Mouse (Mus musculus) naive thymus-derived CD4-positive, alpha-beta T cell, adult 2 months (primary cell): ENCODE results near the gene Heatr1.
A peak's percentile ranks its signal among the peaks of the same experiment; 100 is the strongest.
"Not testable (repeated sequence)": the region's sequence is repeated elsewhere in the genome, so short reads cannot be mapped to it uniquely, and the experiment has no call there.

Experiments
- DNase-seq: peaks from one replicate; pipeline ENCODE4 v3.0.0-alpha.2; 2011; ENCODE audit warnings: low read depth

The Heatr1 gene

DNA sequence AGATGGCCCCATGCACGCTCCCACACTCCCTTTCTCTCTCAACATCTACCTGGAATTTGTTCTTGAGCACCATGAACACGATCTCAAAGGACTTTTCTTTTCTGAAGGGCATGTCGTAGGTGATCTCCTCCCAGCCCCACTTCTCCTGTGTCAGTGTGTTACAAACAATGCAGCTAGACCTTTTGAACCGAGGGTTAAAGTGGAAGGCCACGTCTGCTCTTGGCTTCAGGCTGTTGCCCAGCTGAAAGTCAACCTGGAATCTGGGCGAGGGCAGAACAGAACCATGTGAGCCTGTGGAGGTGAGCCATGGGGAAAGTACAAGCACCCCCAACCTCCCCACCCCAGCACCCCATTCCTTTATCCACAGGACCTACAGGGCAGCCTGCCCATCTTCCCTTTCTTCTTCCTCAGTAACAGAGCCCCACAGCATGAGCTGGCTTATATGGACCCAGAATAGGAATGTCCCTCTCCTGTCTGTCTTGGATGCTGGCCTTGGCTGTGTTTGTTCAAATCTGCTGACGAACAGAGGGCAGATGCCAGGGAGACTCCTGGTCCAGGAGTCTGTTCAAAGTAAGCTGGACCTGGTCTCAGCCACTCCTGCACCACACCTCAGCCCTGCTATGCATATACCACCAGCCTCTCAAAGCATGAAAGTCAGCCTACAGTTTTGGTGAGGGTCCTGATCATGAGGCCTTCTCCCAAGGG lies 60.0 kb downstream of the Heatr1 start:
- DNase-seq, result no peak

- DNase-seq, result no peak
These were observed 61.9 kb downstream of the Heatr1 start for GRCm38 (mm10) chr13:12456711-12457110.

- peak; percentile 77 for DNase-seq
These were observed 65.6 kb downstream of the Heatr1 start for GRCm38 (mm10) chr13:12460443-12460842.

- peak; percentile 91 for DNase-seq
These were observed 66.3 kb downstream of the Heatr1 start for GRCm38 (mm10) chr13:12460881-12461729.

DNA sequence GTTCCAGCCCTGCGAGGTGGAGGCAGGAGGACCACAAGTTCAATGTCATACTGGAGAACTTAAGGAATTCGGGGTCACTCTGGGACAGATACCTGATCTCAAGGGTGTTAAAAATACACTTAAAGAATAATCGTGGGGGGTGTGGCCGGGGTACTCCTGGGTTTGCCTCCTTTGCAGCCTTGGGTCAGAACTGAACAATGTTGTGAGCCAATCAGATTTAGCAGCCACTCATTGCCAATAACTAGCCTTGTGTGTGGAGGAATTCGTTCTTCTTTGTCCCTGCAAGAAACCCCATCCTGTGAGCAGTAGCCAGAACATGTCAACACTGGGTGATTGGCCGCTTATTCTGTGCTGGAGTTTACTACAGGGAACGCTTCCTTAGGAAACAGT lies 66.9 kb downstream of the Heatr1 start:
- DNase-seq, result no peak

DNA sequence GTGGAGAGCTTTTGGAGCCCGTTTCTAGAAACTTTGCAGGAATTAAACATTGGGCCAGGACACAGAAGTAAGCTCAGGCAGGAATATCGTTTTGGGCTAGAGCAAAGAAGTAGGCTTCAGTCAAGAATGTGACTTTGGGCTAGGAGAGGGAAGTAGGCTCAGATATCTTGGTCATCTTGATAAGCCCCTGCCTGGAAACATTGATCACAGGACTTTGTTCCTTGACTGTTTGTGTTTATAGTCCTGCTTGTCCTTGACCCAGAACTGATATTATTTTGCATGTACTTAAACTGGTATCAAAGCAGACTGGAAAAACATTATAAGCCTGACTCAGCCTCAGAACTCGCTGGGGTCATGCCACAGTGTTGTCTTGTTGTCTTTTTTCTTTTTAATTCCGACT lies 67.8 kb downstream of the Heatr1 start:
- DNase-seq, result no peak

DNA sequence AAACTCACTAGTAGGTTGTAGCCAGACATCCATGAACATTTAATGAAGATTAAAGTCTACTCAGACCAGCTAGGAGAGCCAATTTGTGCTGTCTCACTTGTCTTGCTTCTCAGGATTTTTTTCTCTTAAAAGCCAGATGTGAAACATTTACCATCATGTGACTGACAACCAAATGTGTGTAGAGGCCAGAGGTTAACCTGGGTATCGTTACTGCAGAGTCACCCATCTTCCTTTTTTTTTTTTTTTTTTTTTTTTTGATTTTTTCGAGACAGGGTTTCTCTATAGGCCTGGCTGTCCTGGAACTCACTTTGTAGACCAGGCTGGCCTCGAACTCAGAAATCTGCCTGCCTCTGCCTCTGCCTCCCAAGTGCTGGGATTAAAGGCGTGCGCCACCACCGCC lies 69.3 kb downstream of the Heatr1 start:
- not testable (repeated sequence) for DNase-seq

GRCm38 (mm10) chr13:12464844-12465243 lies 70.0 kb downstream of the Heatr1 start, which contains the start of gene Lgals8:
Gene Lgals8 (minus strand): TSS chr13:12464944.
- DNase-seq, result no peak

DNA sequence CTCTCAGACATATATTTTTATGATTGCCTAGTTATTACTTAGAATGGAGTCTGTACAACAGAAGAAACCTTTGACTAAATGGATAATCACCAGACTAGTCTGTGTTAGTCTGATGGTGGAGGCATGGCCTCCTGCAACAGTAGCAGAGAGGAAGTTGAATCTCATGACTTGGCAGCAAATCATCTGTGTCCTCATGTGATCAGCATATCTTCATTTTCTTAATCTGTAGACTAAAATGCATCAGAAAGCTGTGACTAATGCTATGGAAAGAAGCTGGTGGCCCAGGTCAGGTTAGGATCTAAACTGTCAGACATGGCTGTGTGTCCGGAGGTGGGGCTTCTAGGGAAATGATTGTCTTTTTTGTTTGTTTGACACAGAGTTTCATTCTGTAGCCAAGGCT lies 73.7 kb downstream of the Heatr1 start:
- no peak for DNase-seq

DNA sequence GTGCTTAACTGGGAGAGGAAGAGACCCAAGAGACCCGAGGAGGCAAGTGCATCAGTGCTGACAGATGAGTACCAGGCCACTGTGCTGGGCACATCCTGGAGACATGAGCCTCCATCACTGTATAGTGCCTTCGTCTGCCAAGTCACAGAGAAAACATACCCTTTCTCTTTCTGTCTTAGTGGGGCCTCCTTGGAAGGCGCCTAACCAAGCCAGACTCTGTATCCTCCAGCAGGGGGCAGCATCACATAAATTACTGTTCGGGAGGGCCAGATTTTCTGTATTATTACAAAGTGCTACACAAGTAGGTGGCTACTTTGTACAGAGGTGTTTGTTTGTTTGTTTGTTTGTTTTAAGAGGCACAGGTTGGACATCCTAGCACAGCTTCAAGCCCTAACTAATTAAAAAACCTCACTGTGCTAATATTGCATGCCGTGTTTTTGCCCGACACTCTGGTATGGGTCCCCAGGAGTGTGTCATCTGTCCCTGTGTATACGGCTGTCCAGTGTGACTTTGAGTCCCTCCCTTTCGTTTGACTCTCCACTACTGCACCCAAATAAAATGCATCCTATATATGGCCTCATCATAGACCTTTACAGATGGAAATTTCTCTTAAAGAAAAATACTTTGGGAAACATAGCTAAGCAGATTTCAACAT lies 79.0 kb downstream of the Heatr1 start:
- peak; percentile 88 for DNase-seq

GRCm38 (mm10) chr13:12475239-12475638 lies 80.4 kb downstream of the Heatr1 start:
- peak; percentile 37 for DNase-seq

DNA sequence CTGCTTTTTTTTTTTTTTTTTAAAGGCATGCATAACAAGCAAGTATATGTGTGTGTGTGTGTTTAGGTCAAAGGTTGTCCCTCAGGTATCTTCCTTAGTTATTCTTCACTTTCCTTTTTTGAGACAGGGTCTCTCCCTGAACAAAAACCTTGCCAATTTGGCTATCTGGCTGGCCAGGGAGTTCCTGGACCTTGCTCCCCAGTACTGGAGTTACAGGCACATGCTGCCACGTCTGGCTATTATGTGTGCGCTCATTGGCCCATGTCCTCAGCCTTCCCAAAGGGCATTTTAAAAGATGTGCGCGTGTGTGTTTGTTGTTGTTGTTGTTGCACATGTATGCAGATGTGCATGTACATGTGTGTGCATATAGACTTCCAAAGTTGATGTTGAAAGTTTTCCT lies 82.1 kb downstream of the Heatr1 start:
- no peak for DNase-seq

GRCm38 (mm10) chr13:12478301-12478700 lies 83.5 kb downstream of the Heatr1 start:
- no peak for DNase-seq

GRCm38 (mm10) chr13:12479802-12480201 lies 85.0 kb downstream of the Heatr1 start:
- no peak for DNase-seq

GRCm38 (mm10) chr13:12485197-12485596 lies 90.4 kb downstream of the Heatr1 start:
- no peak for DNase-seq

DNA sequence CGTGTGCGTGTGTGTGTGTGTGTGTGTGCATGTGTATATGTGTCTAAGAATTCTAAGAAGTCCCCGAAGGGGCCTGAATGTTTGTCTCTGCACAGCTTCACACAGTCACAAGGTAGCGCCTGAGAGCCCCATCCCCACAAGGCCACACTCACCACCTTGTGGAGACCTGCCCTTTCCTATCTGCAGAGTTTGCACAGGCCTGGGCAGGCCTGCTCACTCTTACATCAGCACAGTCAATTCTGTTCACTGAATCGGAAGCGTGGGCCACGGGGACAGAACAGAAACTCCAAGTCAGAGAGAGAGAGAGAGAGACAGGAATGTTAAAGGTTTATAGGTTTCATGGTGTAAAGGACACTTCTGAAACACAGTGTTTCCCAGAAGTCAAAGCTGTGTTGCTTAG lies 90.8 kb downstream of the Heatr1 start:
- DNase-seq, result no peak
